Mouse (Mus musculus) cerebellum, postnatal 4 days (tissue): ENCODE measurements around the gene Rhou.

Source experiments
- DNase-seq, 2 experiments: peaks; one replicate each; pipeline ENCODE4 v3.0.0; 2022; ENCODE audit warnings: low spot score in 2 of 2, mixed read lengths in 1 of 2

Gene Rhou

GRCm38 (mm10) chr8:123696167-123696566, 42.4 kb downstream of the Rhou start:
- no peak for DNase-seq

- no peak for DNase-seq
Measured at GRCm38 (mm10) chr8:123697329-123697728, 43.6 kb downstream of the Rhou start.

- no peak for DNase-seq
Measured at GRCm38 (mm10) chr8:123700399-123701070, 46.8 kb downstream of the Rhou start.

- no peak for DNase-seq
Measured at GRCm38 (mm10) chr8:123701952-123702587, 48.3 kb downstream of the Rhou start.

GRCm38 (mm10) chr8:123705376-123705775, 51.6 kb downstream of the Rhou start:
- no peak for DNase-seq

GRCm38 (mm10) chr8:123707137-123707536, 53.4 kb downstream of the Rhou start:
- DNase-seq: no peak

GRCm38 (mm10) chr8:123708729-123709128, 55.0 kb downstream of the Rhou start:
- no peak for DNase-seq

- DNase-seq: no peak
Measured at GRCm38 (mm10) chr8:123710335-123710734, 56.6 kb downstream of the Rhou start.
